Mouse (Mus musculus): ENCODE data around the gene Snx27. TPM values are rescaled to one million over a fixed set of nuclear protein-coding genes. Genes with fewer than 3 reads are reported as not detected.
A peak's percentile ranks its signal among the peaks of the same experiment; 100 is the strongest.

Snx27 gene
- polyA plus RNA-seq, 3 experiments from 2014 or later, result 12.2 to 17.5 (median 16.6) TPM

- ATAC-seq, result no peak
Measured at GRCm38 (mm10) chr3:94476301-94477035, 106.0 kb downstream of the Snx27 start.

- ATAC-seq, result no peak
Measured at GRCm38 (mm10) chr3:94473567-94474232, 108.8 kb downstream of the Snx27 start.

- ATAC-seq, result no peak
Measured at GRCm38 (mm10) chr3:94473115-94473505, 109.4 kb downstream of the Snx27 start.

DNA sequence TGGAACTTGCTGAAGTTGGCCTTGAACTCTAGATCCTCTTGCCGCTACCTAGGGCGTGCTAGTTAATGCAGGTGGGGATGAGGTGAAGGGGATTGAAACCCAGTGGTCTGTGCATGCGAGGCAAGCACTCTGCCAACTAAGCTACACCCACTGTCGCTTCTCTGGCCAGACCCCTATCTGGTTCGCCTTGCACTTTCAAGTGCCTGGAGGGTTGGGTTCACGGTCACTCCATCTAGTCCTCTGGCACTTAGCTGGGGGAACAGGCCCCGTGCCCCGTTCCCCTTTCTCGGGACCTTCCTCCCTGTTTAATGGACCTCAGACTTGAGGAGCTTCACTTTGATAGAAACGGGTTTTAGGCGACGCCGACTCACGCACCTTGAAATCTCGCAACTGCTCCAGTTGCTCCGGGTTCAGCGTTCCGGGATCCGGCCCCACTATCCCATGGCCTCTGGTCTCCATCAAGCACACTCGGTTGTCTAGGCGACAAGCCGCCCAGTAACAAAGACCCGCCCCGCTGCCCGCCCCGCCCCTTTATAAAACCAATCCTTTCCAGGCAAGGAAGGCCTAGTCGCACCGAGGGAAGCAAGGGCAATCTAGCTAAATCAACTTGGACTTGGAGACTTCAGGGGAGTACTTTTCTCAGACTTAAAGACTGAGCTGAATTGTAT, 109.9 kb downstream of the Snx27 start:
- no peak for ATAC-seq

GRCm38 (mm10) chr3:94468931-94469330, 113.6 kb downstream of the Snx27 start:
- no peak for ATAC-seq

- ATAC-seq, result no peak
Measured at GRCm38 (mm10) chr3:94465632-94466430, 116.7 kb downstream of the Snx27 start.

DNA sequence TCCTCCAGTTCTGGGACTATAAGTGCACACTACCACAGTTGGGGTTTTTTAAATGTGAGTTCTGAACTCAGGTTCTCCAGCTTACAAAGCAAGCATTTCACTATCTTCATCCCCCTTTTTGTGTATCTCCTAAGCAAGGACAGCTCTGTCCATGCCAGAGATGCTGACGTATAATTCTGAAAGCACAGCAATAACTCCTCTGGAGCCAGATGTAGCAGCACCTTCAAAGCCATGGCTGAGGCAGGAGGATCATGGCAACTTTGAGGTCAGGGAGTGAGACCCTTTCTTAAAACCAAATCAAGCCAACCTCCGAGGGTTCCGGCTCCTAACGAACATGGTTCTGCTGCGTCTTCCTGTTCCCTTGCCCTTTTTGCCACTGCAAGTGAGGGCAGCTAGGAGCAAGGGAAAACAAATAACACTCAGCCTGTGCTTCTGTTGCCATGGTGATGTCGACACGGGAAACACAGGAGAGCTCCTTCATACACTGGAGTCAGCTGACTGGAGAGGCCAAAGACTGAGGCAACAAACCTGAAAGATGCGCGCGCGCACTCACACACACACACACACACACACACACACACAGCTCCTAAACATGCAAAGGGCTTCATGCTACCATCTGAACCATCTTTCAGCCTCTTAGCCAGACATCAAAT, 118.5 kb downstream of the Snx27 start:
- no peak for ATAC-seq

- no peak for ATAC-seq
Measured at GRCm38 (mm10) chr3:94459834-94460233, 122.7 kb downstream of the Snx27 start.

DNA sequence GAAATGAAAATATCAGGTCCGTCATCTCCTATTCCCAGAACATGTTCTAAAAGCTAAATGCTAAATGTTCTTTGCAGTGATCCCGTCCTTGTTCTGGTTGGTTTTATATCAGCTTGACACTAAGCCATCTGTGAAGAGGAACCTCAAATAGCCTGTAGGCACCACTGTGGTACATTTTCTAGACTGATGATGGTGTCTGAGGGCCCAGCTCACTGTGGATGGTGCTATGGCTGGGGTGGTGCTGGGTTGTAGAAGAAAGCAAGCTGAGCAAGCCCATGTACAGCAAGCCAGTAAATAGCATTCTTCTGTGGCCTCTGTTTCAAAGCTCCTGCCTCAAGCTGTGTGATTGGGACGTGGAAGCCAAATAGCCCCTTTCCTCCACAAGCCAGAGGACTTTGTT, 125.5 kb downstream of the Snx27 start:
- no peak for ATAC-seq

DNA sequence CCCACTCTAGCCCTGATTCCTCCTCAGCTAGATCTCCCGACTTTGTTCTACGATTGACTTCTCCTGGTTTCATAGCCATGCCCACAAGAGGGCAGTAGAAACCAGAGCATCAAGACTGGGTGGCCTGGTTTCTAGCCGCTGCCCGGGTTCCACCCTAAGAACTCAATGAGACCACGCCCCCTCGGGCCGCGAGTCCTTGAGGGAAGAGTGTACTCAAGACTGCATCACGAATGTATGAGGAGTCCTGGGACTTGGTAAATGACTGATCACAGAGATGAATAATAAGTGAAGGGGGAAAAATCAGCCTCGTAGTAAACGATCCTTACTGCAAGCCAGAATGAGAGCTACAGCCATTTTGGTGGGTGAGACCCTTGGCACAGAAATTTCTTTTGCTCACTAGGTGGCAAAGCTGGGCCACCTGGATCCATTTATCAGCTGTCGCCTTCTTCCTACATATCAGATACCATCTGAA, 126.0 kb downstream of the Snx27 start:
- ATAC-seq, result peak; percentile 75

GRCm38 (mm10) chr3:94449377-94449776, 133.1 kb downstream of the Snx27 start:
- ATAC-seq, result no peak

Other genes starting within 250 kb of the Snx27 start
- not detected for gene Them5, start 240.6 kb downstream of the Snx27 start, polyA plus RNA-seq (2017; shearing (Covaris generic))
- not detected for gene C2cd4d, start 220.3 kb downstream of the Snx27 start, polyA plus RNA-seq (2017; shearing (Covaris generic))
- gene Rorc, start 209.9 kb downstream of the Snx27 start, polyA plus RNA-seq (2017; shearing (Covaris generic)), result 10 to 100 TPM in 2 of 3 experiments, 1 to 10 TPM in 1; 5.4 to 13.2 (median 13.1) TPM
- gene Lingo4, start 184.2 kb downstream of the Snx27 start, polyA plus RNA-seq (2017; shearing (Covaris generic)), result 1 to 10 TPM in 2 of 3 experiments, under 1 TPM in 1; 0.45 to 2.3 (median 1.5) TPM
- 10 to 100 TPM in 1 of 3 experiments, 1 to 10 TPM in 2; 4.8 to 11.2 (median 7.8) TPM for gene Tdrkh, start 169.4 kb downstream of the Snx27 start, polyA plus RNA-seq (2017; shearing (Covaris generic))
- 10 to 100 TPM; 45.9 to 67.0 (median 66.8) TPM for gene Mrpl9, start 139.4 kb downstream of the Snx27 start, polyA plus RNA-seq (2017; shearing (Covaris generic))
- 1 to 10 TPM in 2 of 3 experiments, under 1 TPM in 1; 0.75 to 1.2 (median 1.0) TPM for gene Oaz3, start 138.8 kb downstream of the Snx27 start, polyA plus RNA-seq (2017; shearing (Covaris generic))
- 1 to 10 TPM in 1 of 3 experiments, under 1 TPM in 2; 0.73 to 1.5 (median 0.87) TPM for gene Celf3, start 104.4 kb downstream of the Snx27 start, polyA plus RNA-seq (2017; shearing (Covaris generic))
- gene Riiad1, start 102.4 kb downstream of the Snx27 start, polyA plus RNA-seq (2017; shearing (Covaris generic)), result not detected
- gene Gm10972, start 60.4 kb upstream of the Snx27 start, polyA plus RNA-seq (2017; shearing (Covaris generic)), result not detected
- 1 to 10 TPM; 1.8 to 3.9 (median 3.3) TPM for gene Tuft1, start 76.2 kb upstream of the Snx27 start, polyA plus RNA-seq (2017; shearing (Covaris generic))
- gene Selenbp2, start 110.8 kb upstream of the Snx27 start, polyA plus RNA-seq (2017; shearing (Covaris generic)), result not detected
- under 1 TPM in 1 of 3 experiments, not detected in 2; 0.11 TPM for gene Cgn, start 203.8 kb upstream of the Snx27 start, polyA plus RNA-seq (2017; shearing (Covaris generic))